Mouse (Mus musculus) ES-E14 (cell line): Measurements from ENCODE around the gene Nppc. TPM values are rescaled to one million over a fixed set of nuclear protein-coding genes. Genes with fewer than 3 reads are reported as not detected.

Experiments used
- DNase-seq: peaks from one replicate; pipeline ENCODE4 v3.0.0-alpha.2; 2013; ENCODE audit warnings: low read depth, low spot score
- H3K27ac ChIP-seq: 2 replicates; pipeline ENCODE4 v1.5.1; 2012; ENCODE audit warnings: low read depth, mild to moderate bottlenecking, low read length, moderate library complexity, mixed read lengths; ENCODE audit not compliant: poor library complexity, insufficient read depth, severe bottlenecking
- H3K36me3 ChIP-seq: 2 replicates; pipeline ENCODE4 v1.6.1; 2012; ENCODE audit warnings: mild to moderate bottlenecking, low read length, moderate library complexity, mixed read lengths; ENCODE audit not compliant: control insufficient read depth, poor library complexity, insufficient read depth, severe bottlenecking
- H3K4me1 ChIP-seq, 2 experiments: fragments of 150-350 bp in 1 of 2; sonication (generic) in 1 of 2; 2 replicates each; pipeline ENCODE4 v1.6.1; 2012; ENCODE audit warnings: low read length in 2 of 2, mild to moderate bottlenecking in 1 of 2, mixed read lengths in 1 of 2; ENCODE audit not compliant: control insufficient read depth in 2 of 2, insufficient read depth in 2 of 2, poor library complexity in 1 of 2
- H3K4me3 ChIP-seq, 2 experiments: fragments of 150-350 bp in 1 of 2; sonication (generic) in 1 of 2; 2 replicates each; pipeline ENCODE4 v1.5.1; 2012; ENCODE audit warnings: low read length in 2 of 2, low read depth in 1 of 2, mild to moderate bottlenecking in 1 of 2, mixed read lengths in 1 of 2; ENCODE audit not compliant: insufficient read depth in 1 of 2, poor library complexity in 1 of 2, severe bottlenecking in 1 of 2
- H3K9ac ChIP-seq: 2 replicates; pipeline ENCODE4 v1.6.1; 2012; ENCODE audit warnings: low read depth, mild to moderate bottlenecking, low read length, mixed read lengths; ENCODE audit not compliant: poor library complexity, insufficient read depth, severe bottlenecking
- H3K9me3 ChIP-seq: fragments of 150-350 bp; sonication (generic); 2 replicates; pipeline ENCODE4 v1.6.1; 2012; ENCODE audit warnings: low read depth, mild to moderate bottlenecking, low read length; ENCODE audit not compliant: control insufficient read depth, insufficient read depth
- HCFC1 ChIP-seq: IDR thresholded peaks from 2 replicates; pipeline ENCODE4 v1.6.1; 2012; ENCODE audit warnings: low read length, inconsistent platforms, borderline replicate concordance; ENCODE audit not compliant: insufficient read depth
- ZC3H11A ChIP-seq: IDR thresholded peaks from 2 replicates; pipeline ENCODE4 v1.6.1; 2012; ENCODE audit warnings: low read depth, mild to moderate bottlenecking, inconsistent platforms, low read length, borderline replicate concordance
- in situ Hi-C, 2 experiments: fragments of 600-800 bp; cut with MboI; formaldehyde crosslinking; loops; one replicate each; pipeline ENCODE4 v1.15.1; 2025; ENCODE audit warnings: low sequenced_read_pairs in 2 of 2, inconsistent platforms in 1 of 2; ENCODE audit not compliant: unreplicated experiment in 2 of 2
- total RNA-seq: library from RNA; depleted of rRNA; stranded (reverse); fragments of 300-350 nt; gene quantifications from 2 replicates; pipeline ENCODE4 v1.2.3, GENCODE M21; 2012; rRNA removed

The Nppc gene
- total RNA-seq, 1 experiment, result 0.45 TPM

DNA sequence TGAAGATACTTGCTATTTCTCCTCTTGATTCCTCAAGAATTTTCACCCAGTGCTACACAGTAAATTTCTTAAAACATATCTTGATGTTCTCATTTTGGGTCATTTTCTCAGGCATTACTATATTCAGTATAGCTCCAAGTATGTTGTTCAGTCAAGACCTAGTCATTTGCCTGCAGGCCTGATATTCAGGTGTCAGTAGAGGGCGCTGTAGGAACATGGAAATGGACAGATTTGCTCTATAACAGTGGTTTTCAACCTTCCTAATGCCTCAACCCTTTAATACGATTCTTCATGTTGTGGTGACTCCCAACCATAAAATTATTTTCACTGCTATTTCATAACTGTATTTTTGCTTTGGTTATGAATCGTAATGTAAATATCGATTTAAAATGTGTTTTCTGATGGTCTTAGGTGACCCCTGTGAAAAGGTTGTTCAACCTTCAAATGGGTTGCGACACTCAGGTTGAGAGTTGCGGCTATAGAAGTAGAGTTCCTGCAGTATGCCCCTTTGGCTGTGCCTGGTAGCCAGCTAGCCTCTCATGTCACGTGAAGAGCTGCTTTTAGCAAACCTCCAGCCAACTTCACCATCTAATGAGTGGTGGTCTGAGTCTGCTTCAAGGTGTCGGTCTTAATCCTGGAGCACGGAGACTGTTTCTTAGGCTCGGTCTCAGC, 51.8 kb downstream of the Nppc start:
- H3K9me3 ChIP-seq, result no peaks in the 10 kb centered on the region
- in situ Hi-C loops, result no loop called here
- no peak overlapping the region for H3K4me3 ChIP-seq
- no peak overlapping the region for H3K27ac ChIP-seq
- H3K9ac ChIP-seq, result no peak overlapping the region
- TF ChIP-seq ZC3H11A (peak; percentile 34; the same call in 1 of the 2 replicates), HCFC1 (no peak)
- H3K4me1 ChIP-seq, result no peaks in the 10 kb centered on the region
- peak; percentile 57 for DNase-seq
- no peaks in the 10 kb centered on the region for H3K36me3 ChIP-seq

Other genes with a start within 250 kb of the Nppc start
- gene Nmur1, start 244.3 kb downstream of the Nppc start, total RNA-seq, result 0.18 TPM in 1 of 2 replicates, not detected in the other
- gene Tex44, start 244.2 kb downstream of the Nppc start, total RNA-seq, result 0.11 TPM in 1 of 2 replicates, not detected in the other
- gene Ptma, start 143.8 kb downstream of the Nppc start, total RNA-seq, result 2,106 and 2,587 TPM in 2 replicates
- gene Pde6d, start 87.9 kb downstream of the Nppc start, total RNA-seq, result 5.4 and 9.2 TPM in 2 replicates
- gene Cops7b, start 87.7 kb downstream of the Nppc start, total RNA-seq, result 23.6 and 27.4 TPM in 2 replicates
- 9.6 and 13.4 TPM in 2 replicates for gene Dis3l2, start 33.2 kb upstream of the Nppc start, total RNA-seq